ENCODE assay signal across 9 mouse cellular contexts in genomic region chr17:13745373-13745772, GRCm38 (mm10). TPM values are rescaled to one million over a fixed set of nuclear protein-coding genes. Genes with fewer than 3 reads are reported as not detected.
DNase-seq lines count a peak whose midpoint lies in the region; ATAC-seq and TF ChIP-seq lines count a peak whose summit lies in the region.
"Had no signal": no experiment of that assay in that cellular context is flagged by ENCODE, and none has a peak within 500 bp of the region (broad histone marks: within the 10 kb centered on the region; RNA-seq: fewer than 3 reads in every experiment).

No protein-coding gene starts in this region.

- intact Hi-C loops in gastrocnemius, postnatal 36 days (cut with DNase I): no loop called here

- peaks cover 32 to 49% of the 10 kb centered on the region in 2 experiments for H3K4me1 ChIP-seq in heart, embryonic 14.5 days (ENCODE audit: control insufficient read depth in 2 of 2, insufficient read depth in 2 of 2, low read length in 2 of 2)
- peaks cover 42% of the 10 kb centered on the region for H3K4me1 ChIP-seq in lung, postnatal 0 days (ENCODE audit: insufficient read depth, low read depth, low read length)
- peaks cover 5% of the 10 kb centered on the region for H3K4me1 ChIP-seq in hindbrain, embryonic 16.5 days (ENCODE audit: control insufficient read depth, insufficient read depth, low read depth, low read length)
- peaks cover 21% of the 10 kb centered on the region for H3K4me1 ChIP-seq in stomach, embryonic 15.5 days

- no peaks in the 10 kb centered on the region for H3K9me3 ChIP-seq in heart, embryonic 14.5 days (ENCODE audit: control insufficient read depth, low read length)
- H3K9me3 ChIP-seq in lung, postnatal 0 days (ENCODE audit: low read length): no peaks in the 10 kb centered on the region
- H3K9me3 ChIP-seq in hindbrain, embryonic 16.5 days (ENCODE audit: control insufficient read depth, low read length): no peaks in the 10 kb centered on the region
- no peaks in the 10 kb centered on the region for H3K9me3 ChIP-seq in stomach, embryonic 15.5 days

- H3K36me3 ChIP-seq in heart, embryonic 14.5 days (ENCODE audit: control insufficient read depth, insufficient read depth, low read length): no peaks in the 10 kb centered on the region
- no peaks in the 10 kb centered on the region for H3K36me3 ChIP-seq in lung, postnatal 0 days (ENCODE audit: insufficient read depth, low read length)
- no peaks in the 10 kb centered on the region for H3K36me3 ChIP-seq in hindbrain, embryonic 16.5 days (ENCODE audit: control insufficient read depth, insufficient read depth, low read length)
- no peaks in the 10 kb centered on the region for H3K36me3 ChIP-seq in stomach, embryonic 15.5 days

- peak overlapping the region; percentile 3 to 46; a peak in 2 of 4 replicates for H3K27ac ChIP-seq in heart, embryonic 14.5 days (replicated peaks in 1 of 2; ENCODE audit: control insufficient read depth in 1 of 2, insufficient read depth in 1 of 2, low read depth in 2 of 2, low read length in 2 of 2)
- H3K27ac ChIP-seq in lung, postnatal 0 days (ENCODE audit: low read length): peak overlapping the region; percentile 84; the same call in 1 of the 2 replicates
- H3K27ac ChIP-seq in hindbrain, embryonic 16.5 days (ENCODE audit: low read depth, low read length): no peak overlapping the region
- H3K27ac ChIP-seq in stomach, embryonic 15.5 days: peak overlapping the region; percentile 92

- ATAC-seq in heart, embryonic 14.5 days (ENCODE audit: insufficient number of reproducible peaks, insufficient read depth, low FRiP score, low read depth): no peak
- ATAC-seq in lung, postnatal 0 days: no peak
- peak; percentile 73 for ATAC-seq in hindbrain, embryonic 16.5 days
- ATAC-seq in stomach, embryonic 15.5 days (ENCODE audit: insufficient read depth, low FRiP score, low read depth): no peak
- no peak for ATAC-seq in monocyte, adult 5-6 weeks (replicated peaks; ENCODE audit: insufficient number of reproducible peaks, low FRiP score, low TSS enrichment, poor library complexity, severe bottlenecking)

- H3K27me3 ChIP-seq in heart, embryonic 14.5 days (ENCODE audit: control insufficient read depth, insufficient read depth, low read length): no peaks in the 10 kb centered on the region
- H3K27me3 ChIP-seq in lung, postnatal 0 days (replicated peaks; ENCODE audit: insufficient read depth, low read length): no peaks in the 10 kb centered on the region
- H3K27me3 ChIP-seq in hindbrain, embryonic 16.5 days (replicated peaks; ENCODE audit: control insufficient read depth, insufficient read depth, low read length): no peaks in the 10 kb centered on the region
- H3K27me3 ChIP-seq in stomach, embryonic 15.5 days (replicated peaks): no peaks in the 10 kb centered on the region

- WGBS in heart, embryonic 14.5 days: 43% methylated on average over 2 of the region's 2 CpGs
- WGBS in lung, postnatal 0 days: 34% methylated on average over 2 of the region's 2 CpGs
- WGBS in hindbrain, embryonic 16.5 days: 50% methylated on average over 2 of the region's 2 CpGs
- 40% methylated on average over 2 of the region's 2 CpGs for WGBS in stomach, embryonic 15.5 days

- H3K9ac ChIP-seq in heart, embryonic 14.5 days (ENCODE audit: low read length): no peak overlapping the region
- H3K9ac ChIP-seq in lung, postnatal 0 days (replicated peaks; ENCODE audit: low read depth): no peak overlapping the region
- H3K9ac ChIP-seq in hindbrain, embryonic 16.5 days (ENCODE audit: low read depth, low read length): no peak overlapping the region
- no peak overlapping the region for H3K9ac ChIP-seq in stomach, embryonic 15.5 days

- DNase-seq in heart, adult 8-10 months (ENCODE audit: low spot score): no peak
- no peak for DNase-seq in lung, postnatal 0 days (ENCODE audit: low spot score)
- DNase-seq in lung, postnatal 4 days: no peak
- DNase-seq in gastrocnemius, postnatal 36 days: no peak

- no peak for TF ChIP-seq EP300 in lung, postnatal 0 days (IDR thresholded peaks at IDR 0.05)

- H3K4me2 ChIP-seq in heart, embryonic 14.5 days (ENCODE audit: low read length): no peak overlapping the region
- H3K4me2 ChIP-seq in lung, postnatal 0 days (replicated peaks; ENCODE audit: low read depth, low read length): no peak overlapping the region
- H3K4me2 ChIP-seq in hindbrain, embryonic 16.5 days (ENCODE audit: low read length): no peak overlapping the region
- H3K4me2 ChIP-seq in stomach, embryonic 15.5 days: no peak overlapping the region

- TF ChIP-seq CTCF in lung, postnatal 0 days (IDR thresholded peaks at IDR 0.05): no peak

- no peak overlapping the region for H3K4me3 ChIP-seq in heart, embryonic 14.5 days (ENCODE audit: control insufficient read depth in 1 of 2, insufficient read depth in 1 of 2, low read depth in 1 of 2, low read length in 2 of 2)
- H3K4me3 ChIP-seq in lung, postnatal 0 days (ENCODE audit: low read depth, low read length): no peak overlapping the region
- no peak overlapping the region for H3K4me3 ChIP-seq in hindbrain, embryonic 16.5 days (ENCODE audit: low read length)
- H3K4me3 ChIP-seq in stomach, embryonic 15.5 days (replicated peaks): no peak overlapping the region

RNA-seq across cellular contexts. Expression of gene Afdn, which starts 15.0 kb away (rescaled TPM):
- polyA plus RNA-seq in heart, embryonic 14.5 days (2014; fragmentation: Nextera tagmentation; extraction: Ambion mirVana): 77.5 and 78.1 TPM in 2 replicates
- total RNA-seq in heart, adult 8-10 months (2022): 100 to 1,000 TPM in 1 of 4 experiments, 10 to 100 TPM in 3; 62.7 to 106 (median 77.6) TPM
- polyA plus RNA-seq in lung, postnatal 0 days (2015; fragmentation: Nextera tagmentation; extraction: Ambion mirVana): 148 and 161 TPM in 2 replicates
- polyA plus RNA-seq in hindbrain, embryonic 16.5 days (2015; fragmentation: Nextera tagmentation; extraction: Ambion mirVana): 78.5 and 92.3 TPM in 2 replicates
- 95.9 and 107 TPM in 2 replicates for polyA plus RNA-seq in stomach, embryonic 15.5 days (2015; fragmentation: Nextera tagmentation; extraction: Ambion mirVana)
- total RNA-seq in gastrocnemius, postnatal 36 days (2021): 10 to 100 TPM; 46.9 to 48.8 TPM
- total RNA-seq in monocyte, adult 5-6 weeks (2017): 116 to 154 TPM (median 126 TPM) in 3 replicates

RNA-seq across cellular contexts. Expression of gene Tcte2, which starts 16.3 kb away (rescaled TPM):
- polyA plus RNA-seq in heart, embryonic 14.5 days (2014; fragmentation: Nextera tagmentation; extraction: Ambion mirVana): 5.0 and 6.0 TPM in 2 replicates
- total RNA-seq in heart, adult 8-10 months (2022): 1 to 10 TPM; 6.0 to 7.6 (median 6.3) TPM
- polyA plus RNA-seq in lung, postnatal 0 days (2015; fragmentation: Nextera tagmentation; extraction: Ambion mirVana): 3.9 and 4.4 TPM in 2 replicates
- 14.9 and 16.8 TPM in 2 replicates for polyA plus RNA-seq in hindbrain, embryonic 16.5 days (2015; fragmentation: Nextera tagmentation; extraction: Ambion mirVana)
- 7.0 and 7.4 TPM in 2 replicates for polyA plus RNA-seq in stomach, embryonic 15.5 days (2015; fragmentation: Nextera tagmentation; extraction: Ambion mirVana)
- 1 to 10 TPM in 1 of 2 experiments, under 1 TPM in 1; 0.48 to 1.5 TPM for total RNA-seq in gastrocnemius, postnatal 36 days (2021)
- total RNA-seq in monocyte, adult 5-6 weeks (2017): 0.39 TPM in 1 of 3 replicates, not detected in the others
- total RNA-seq: common myeloid progenitor, adult 5-6 weeks had no signal
